Mouse (Mus musculus): ENCODE measurements at regions not wholly inside any gene's neighbourhood (a gene's known extent, or its start where the extent isn't known, plus 50 kb on each side); places are given as distances from the start of the nearest gene placed in this dataset.
A peak's percentile ranks its signal among the peaks of the same experiment; 100 is the strongest.
"Not testable (repeated sequence)": the region's sequence is repeated elsewhere in the genome, so short reads cannot be mapped to it uniquely, and the experiment has no call there.

DNA sequence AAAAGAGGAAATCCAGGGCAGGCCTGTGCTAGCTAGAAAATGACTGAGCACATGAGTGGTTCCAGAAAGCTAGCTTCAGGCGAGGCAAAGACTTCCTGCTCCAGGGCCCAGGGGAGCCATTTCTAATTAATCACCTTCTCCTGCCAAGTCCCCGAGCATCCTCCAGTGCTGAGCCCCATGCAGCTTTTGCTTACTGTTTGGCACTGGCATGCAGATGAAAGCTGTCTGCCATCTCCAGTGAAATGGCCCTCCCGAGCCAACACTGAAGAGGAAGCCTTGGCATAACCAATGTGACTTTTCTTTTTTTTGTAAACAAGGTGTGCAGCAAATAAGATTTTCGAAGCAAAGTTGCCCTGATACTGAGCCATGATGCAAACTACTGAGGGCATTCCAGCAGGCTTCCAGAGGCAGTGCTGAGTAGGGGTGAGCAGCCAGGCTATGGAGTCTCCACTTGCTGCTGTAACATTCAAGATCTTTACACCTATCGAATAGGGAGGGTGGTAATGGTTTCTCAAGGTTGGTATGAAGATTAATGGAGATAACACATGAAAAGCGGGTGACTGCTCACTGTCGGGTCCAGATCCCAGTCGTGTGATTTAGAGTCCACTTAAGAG is 125.4 kb upstream of the Immp2l start:
- DNase-seq, result no peak

DNA sequence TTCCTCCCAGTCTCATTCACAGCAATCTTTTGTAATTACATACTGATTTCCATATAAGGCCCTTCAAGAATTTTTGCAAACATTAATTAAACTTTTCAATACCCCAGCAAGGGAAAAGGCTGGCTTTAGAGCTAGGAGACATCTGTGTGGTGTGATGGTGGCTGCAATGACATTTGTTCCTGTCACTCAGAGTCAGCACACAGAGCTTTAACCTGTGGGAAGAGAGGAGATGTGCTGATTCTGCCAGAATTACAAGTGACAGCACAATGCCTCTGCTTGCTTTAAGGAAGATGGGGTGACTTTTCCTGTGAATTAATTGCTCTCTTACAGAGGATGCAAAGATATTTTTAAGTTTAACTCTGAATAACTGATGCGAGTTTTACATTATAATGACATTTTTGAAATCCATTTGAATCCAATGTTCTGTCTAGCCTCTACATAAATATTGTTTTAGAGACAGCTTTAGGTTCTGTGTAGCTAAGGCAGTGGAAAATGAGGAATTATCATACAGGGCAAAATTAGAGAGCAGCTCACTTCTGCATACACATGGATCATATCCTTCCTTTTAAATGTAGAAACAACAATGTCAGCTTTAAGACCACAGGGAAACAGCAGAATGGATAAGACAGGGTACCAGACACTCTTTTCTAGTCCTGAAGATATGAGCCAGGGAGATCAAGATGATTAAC is 118.1 kb upstream of the Immp2l start:
- DNase-seq, result no peak

DNA sequence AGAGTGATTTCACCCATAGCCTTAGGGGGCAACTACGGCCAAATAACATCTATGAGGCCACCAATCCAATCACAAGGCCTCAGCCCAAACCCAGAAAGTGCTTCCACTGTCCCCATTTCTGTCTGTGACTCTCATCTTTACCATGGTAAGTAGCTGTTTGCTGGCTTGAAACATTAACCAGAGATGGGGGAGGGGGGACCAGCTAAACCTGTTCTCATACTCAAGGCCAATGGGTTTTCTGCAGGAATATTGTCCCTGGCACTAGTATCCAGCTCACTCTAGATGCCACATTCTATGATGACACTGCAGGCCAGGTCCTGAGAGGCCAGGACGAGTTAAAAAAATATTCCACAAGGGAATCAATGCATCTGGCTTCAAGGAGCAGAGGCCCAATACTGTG is 117.1 kb upstream of the Immp2l start:
- DNase-seq, result no peak

DNA sequence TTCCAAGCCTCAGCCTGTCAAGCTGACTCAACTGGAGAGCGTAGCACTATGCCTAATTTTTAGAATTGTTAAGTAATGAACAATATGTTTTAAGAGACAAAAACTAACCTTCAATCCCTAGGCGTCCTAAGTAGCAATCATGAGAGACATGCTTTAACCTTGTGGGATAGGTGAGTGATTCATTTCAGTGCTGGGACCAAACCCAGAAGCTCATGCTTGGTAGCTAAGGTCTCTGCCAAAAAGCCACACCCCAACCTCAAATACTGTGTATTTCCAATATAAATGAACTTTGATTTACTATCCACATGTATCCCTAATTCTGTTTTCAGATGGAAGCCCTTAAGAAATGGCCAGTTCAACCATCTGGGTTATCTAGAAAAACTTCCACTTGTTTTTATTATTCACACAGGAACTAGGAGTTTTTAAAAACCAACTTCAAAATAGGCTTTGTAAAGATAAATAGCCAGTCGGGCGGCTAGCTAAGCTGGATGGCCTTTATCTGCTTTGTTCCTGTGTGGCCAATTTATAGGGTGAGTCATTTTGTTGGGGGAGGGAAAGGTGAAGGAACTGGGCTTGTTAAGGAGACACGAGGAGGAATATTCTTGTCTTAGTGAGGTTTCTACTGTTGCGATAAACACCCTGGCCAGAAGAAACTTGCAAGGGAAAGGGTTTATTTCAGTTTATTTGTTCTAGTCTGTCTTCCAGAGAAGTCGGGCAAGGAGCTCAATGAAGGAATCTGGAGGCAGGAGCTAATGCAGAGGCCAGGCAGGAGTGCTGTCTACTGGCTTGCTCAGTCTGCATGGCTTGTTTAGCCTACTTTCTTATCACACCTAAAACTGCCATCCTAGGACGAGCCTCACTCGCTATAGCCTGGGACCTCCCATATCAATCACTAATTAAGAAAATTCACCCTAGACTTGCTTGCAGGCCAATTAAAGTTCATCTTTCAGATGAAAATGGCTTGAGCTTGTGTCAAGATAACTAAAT is 114.8 kb upstream of the Immp2l start:
- peak; percentile 10 to 34 for DNase-seq

DNA sequence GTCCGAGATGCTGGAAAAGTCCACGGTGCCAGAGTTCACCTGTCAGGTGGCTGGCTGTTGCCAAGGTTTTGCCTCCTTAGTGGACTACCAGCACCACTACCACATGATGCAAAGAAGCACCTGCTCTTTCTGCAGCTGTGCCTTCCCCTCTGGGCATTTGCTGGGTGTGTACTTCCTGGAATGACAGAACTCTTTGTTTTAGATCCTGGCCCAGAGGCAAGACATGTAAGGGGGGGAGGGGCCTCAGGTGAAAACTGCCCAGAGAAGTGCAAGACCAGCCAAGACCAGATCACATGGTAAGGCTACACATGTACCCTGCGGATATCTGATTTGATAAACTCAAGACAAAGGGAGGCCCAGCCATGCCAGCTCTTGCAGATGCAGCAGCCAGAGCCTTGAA is 106.4 kb upstream of the Immp2l start:
- no peak for DNase-seq

DNA sequence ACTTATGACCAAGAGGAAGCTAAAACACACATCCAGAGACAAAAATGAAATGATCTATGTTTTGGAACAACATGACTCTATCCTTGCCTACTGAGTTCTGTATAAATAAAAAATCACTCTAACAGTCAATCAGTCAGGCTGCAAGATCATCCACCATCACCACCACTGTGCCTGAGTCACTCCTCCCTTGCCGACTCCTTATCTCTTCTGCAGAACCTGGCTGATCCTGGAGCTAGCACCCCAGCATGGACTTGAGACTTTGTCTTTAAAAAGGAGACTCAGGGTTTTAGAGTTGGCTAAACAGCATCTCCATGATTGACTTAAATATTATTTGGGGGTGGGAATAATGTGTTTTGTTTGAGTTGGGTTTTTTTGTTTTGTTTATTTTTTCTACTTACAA is 101.9 kb upstream of the Immp2l start:
- no peak for DNase-seq

DNA sequence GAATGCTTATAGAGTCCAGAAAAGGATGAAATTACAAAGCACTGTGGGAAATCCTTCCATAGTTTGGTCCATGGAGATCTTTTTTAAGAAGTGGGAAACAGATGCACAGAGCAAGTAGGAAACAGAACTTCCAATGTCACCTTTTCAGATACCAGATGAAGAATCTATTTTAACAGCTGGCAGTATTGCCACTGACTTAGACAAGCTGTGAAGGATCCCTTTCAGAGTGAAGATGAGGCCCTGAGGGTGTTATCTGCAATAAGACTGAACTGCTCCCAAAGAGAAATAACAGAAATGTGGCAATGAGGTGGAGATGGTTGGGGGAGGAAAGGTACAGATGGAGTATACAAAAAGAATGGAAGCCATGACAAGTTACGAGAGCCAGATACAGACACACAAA is 97.2 kb upstream of the Immp2l start:
- no peak for DNase-seq

DNA sequence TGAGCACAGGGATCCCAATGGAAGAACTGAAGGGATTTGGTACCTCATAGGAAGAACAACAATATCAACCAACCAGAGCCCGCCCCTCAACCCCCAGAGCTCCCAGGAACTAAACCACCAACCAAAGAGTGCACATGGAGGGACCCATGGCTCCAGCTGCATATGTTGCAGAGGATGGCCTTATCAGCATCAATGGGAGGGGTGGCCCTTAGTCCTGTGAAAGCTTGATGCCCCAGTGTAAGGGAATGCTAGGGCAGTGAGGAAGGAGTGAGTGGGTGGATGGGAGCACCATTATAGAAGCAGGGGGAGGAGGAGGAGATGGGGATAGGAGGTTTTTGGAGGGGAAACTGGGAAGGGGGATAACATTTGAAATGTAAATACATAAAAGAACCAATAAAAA is 94.5 kb upstream of the Immp2l start:
- not testable (repeated sequence) for DNase-seq

DNA sequence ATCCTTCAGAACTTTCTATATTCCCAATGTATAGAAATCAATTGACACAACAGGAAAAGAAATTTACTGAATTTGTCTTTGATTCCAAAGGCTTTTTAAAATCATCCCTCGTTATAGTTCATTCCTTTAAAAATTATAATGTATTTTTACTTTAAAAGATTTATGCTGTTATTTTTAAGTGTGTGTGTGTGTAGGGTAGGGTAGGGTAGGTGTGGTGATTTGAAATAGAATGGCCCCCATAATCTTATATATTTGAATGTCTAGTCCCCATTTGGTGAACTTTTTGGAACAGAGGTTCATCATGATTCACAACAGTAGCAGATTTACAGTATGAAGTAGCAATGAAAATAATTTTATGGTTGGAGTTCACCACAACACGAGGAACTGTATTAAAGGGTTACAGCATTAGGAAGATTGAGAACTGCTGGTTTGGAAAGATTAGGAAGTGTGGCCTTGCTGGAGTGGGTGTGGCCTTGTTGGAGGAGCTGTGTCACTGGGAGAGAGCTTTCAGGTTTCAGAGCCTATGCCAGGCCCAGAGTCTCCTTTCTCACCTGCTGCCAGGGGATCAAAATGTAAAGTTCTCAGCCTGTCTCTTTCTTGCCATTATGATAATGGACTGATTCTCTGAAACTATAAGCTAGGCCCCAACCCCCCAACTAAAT is 88.7 kb upstream of the Immp2l start:
- no peak for DNase-seq

DNA sequence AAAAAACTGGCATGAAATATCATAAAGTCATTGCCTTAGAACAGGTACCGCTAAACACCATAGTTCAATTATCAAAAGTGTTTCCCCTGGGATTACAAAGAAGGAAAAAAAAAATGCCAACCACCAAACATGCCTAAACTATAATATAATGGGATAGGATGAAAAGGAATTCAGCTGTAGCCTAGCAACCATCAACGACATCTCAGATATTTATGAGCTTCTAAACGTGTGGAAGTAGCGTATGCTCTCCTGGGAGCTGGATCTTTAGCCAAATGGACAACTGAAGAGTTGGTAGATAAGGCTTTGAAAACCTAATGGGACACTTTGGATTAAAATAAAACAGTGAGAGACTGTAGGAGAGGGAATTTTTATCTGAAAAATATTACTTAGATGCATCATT is 86.9 kb upstream of the Immp2l start:
- no peak for DNase-seq

DNA sequence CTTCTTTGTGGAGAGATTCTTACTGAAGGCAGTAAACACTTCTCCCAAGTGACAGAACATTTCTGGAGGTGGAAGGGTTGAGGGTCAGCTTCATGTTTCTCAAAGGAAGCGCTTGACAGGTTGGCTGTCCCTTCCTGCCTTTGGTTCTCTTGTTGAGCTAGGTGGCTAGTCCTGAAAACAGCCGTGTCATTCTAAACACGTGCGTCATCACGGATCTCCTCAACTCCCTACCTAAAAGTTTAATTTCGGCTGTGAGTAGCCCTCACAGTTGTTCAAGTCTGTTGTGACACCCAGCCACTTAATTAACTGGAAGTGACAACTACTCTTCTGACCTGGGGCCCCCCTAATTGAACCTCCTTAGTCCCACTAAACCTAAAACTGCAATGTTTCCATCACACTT is 77.0 kb upstream of the Immp2l start:
- no peak for DNase-seq

DNA sequence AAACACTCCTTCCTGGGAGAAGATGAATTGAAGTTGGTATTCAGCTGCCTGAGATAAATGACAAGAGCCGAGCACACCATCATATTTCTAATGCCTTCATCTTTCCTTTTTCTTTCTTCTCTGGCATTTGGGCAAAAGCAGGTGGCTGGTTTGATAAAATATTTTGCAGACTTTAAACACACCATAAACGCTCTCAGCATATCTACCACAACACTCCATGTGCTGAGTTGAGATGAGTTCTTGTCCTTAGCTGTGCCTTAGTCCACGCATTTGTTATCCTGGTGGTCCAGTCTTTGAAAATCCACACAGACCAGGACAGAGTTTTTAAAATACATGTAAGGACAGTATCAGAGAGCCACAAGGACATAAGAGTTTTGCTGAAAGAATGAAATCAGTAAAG is 74.3 kb upstream of the Immp2l start:
- DNase-seq, result no peak

DNA sequence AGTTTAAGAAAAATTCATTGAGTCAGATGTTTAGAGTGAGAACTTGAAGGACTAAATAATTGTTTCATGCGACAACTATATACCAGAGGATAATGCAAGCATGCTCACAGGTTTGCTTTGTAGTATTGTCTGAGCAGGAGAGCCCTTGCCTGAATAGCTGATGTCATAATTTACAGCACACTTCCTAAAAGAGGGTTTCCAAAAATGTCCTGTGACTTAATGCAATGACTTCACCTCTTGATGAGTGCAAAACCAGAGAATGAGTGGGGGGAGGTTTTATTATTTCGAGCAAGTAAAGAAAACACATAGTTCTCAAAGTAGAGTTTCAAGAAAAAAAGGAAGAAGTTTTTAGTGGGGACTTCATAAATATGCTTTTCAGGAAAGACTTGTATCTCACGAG is 65.4 kb upstream of the Immp2l start:
- no peak for DNase-seq

DNA sequence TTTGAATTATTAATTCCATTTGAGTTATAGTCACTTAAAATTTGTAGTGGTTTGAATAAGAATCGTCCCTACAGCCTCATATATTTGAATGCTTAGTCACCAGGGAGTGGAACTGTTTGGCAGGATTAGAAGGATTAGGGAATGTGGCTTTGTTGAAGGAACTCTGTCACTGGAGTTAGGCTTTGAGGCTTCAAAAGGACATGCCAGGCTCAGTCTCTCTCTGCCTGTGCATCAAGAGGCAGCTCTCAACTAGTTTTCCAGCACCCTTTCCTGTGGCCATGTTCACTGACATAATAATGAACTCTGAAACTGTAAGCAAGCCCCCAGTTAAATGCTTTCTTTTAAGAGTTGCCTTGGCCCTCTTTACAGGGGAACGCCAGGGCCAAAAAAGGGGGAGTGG is 58.9 kb upstream of the Immp2l start:
- DNase-seq, result no peak

DNA sequence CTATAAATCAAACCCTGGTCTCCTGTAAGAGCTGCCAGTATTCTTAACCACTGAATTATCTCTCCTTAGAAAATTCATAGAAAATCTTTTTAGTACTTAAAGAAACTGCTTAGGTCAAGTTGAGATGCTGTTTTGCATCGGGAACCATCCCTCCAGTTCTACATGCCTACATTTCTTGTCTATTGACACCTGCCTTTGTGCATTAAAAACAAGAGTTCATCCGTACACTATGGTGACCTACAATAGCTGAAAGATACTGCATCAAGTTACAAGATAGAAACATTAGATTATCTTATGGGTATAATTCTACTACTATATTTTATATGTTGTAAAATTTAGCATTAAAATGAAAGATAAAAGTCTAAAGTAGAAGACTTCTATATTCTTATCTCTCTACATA is 57.6 kb upstream of the Immp2l start:
- no peak for DNase-seq

DNA sequence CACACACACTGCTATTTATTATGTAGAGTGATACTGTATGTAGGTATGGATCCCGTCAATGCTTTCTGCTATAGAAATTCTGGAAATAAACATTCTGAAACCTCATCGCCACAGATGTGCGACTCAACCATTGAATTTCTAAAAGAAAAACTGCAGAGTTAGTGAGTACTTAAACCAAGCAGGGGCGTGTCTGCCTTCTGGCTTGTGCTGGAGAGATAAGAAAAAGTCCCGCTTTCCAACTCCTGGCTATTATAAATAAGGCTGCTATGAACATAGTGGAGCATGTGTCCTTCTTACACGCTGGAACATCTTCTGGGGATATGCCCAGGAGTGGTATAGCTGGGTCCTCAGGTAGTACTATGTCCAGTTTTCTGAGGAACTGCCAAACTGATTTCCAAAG is 57.2 kb upstream of the Immp2l start:
- DNase-seq, result not testable (repeated sequence)

DNA sequence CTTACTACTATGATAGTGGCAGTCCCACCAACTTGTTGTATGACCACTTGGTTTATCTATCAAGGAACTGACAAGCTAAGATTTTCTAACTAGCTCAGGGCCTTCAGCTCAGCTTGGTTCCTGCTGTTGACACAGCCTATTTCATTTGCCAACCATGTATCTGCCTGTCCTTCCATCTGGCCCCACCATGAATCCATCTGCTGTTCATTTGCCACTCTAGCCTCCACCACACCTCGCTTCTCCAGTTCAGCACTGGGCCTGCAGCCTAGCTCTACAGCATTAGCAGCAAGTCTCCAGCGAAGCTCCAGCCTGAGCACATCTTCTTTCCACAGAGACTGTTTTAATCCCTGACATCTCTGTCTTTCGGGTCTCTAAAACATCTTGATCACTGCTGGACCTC is 51.0 kb upstream of the Immp2l start:
- no peak for DNase-seq
